Mouse (Mus musculus) olfactory bulb, adult 2 months (tissue): ENCODE measurements at regions not wholly inside any gene's neighbourhood (a gene's known extent, or its start where the extent isn't known, plus 50 kb on each side); places are given as distances from the start of the nearest gene placed in this dataset.

Experiments used
- CTCF ChIP-seq: fragments of 200-500 bp; IDR thresholded peaks from 2 replicates; pipeline ENCODE4 v1.5.1; 2012; ENCODE audit warnings: low read depth, mild to moderate bottlenecking, low read length, moderate library complexity; ENCODE audit not compliant: insufficient read depth
- POLR2A ChIP-seq: fragments of 200-500 bp; IDR thresholded peaks from 2 replicates; pipeline ENCODE4 v1.6.1; 2012; ENCODE audit warnings: mild to moderate bottlenecking, low read depth, low read length, moderate library complexity; ENCODE audit not compliant: insufficient read depth

DNA sequence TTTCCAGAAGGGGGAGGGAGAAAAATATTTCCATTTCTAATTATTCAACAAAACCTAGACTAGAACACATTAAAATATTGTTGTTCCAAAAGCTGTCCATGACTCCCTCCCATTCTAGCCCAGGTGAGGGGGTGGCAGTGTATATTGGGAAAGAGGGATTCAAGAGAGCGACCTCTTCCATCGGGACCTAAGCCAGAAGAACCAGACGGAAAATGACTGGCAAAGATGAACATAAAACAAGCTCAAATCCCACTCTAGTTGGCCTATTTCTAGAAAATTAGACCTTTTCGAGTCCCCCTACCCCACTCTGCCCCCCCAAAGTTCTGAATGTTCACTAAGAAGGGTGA, 84.3 kb upstream of the Hsd17b12 start:
- TF ChIP-seq CTCF: no peak
- TF ChIP-seq POLR2A: no peak
